Comparison of ENCODE assay signal across 9 mouse cellular contexts in the genomic region with DNA sequence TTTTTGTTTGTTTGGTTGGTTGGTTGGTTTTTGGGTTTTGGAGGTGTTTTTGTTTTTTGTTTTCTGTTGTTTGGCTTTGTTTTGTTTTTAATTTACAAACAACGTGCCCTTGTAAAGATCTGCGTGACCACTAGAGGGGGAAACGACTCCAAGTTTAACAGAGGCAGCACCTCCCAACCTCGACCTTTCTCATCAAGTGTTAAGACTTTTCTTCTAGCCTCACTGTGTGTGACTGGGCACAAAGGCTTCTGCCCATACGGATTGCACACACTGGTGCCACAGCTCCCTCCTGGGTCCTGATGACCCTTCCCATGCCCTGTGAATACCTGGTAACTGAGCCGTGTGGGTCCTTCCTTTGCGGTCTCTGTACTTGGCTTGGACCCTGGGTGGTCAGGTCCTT. TPM values are rescaled to one million over a fixed set of nuclear protein-coding genes. Genes with fewer than 3 reads are reported as not detected.
DNase-seq lines count a peak whose midpoint lies in the region; ATAC-seq and TF ChIP-seq lines count a peak whose summit lies in the region.
"Had no signal": no experiment of that assay in that cellular context is flagged by ENCODE, and none has a peak within 500 bp of the region (broad histone marks: within the 10 kb centered on the region; RNA-seq: fewer than 3 reads in every experiment).

No protein-coding gene starts in this region.

- H3K27ac ChIP-seq in lung, postnatal 0 days (ENCODE audit: low read length) = no peak overlapping the region
- no peak overlapping the region for H3K27ac ChIP-seq in embryonic facial prominence, embryonic 10.5 days (replicated peaks)
- H3K27ac ChIP-seq in midbrain, embryonic 14.5 days (replicated peaks; ENCODE audit: low read depth, low read length) = no peak overlapping the region

- no peak for TF ChIP-seq EP300 in lung, postnatal 0 days (IDR thresholded peaks at IDR 0.05)

- WGBS in lung, postnatal 0 days = 31% methylated on average over 7 of the region's 7 CpGs
- 34% methylated on average over 7 of the region's 7 CpGs for WGBS in embryonic facial prominence, embryonic 10.5 days
- WGBS in midbrain, embryonic 14.5 days = 31% methylated on average over 7 of the region's 7 CpGs

- peak; percentile 32 for DNase-seq in adrenal gland, postnatal 14 days
- no peak for DNase-seq in adrenal gland, postnatal 36 days
- DNase-seq in lung, postnatal 0 days (ENCODE audit: low spot score) = peak; percentile 58
- no peak for DNase-seq in lung, postnatal 25 days (ENCODE audit: low spot score)
- DNase-seq in embryonic facial prominence, embryonic 10.5 days (ENCODE audit: low spot score) = peak; percentile 30
- DNase-seq in midbrain, embryonic 14.5 days = peak; percentile 78
- DNase-seq in T-cell, adult 2 months (ENCODE audit: low spot score) = no peak
- no peak for DNase-seq in right cerebral cortex, postnatal 25 days

- peak; percentile 67 for TF ChIP-seq CTCF in lung, postnatal 0 days (IDR thresholded peaks at IDR 0.05)

- no peak for ATAC-seq in lung, postnatal 0 days
- no peak for ATAC-seq in midbrain, embryonic 14.5 days (ENCODE audit: low FRiP score, low TSS enrichment)

- H3K4me3 ChIP-seq in lung, postnatal 0 days (ENCODE audit: low read depth, low read length) = no peak overlapping the region
- H3K4me3 ChIP-seq in embryonic facial prominence, embryonic 10.5 days = no peak overlapping the region
- H3K4me3 ChIP-seq in midbrain, embryonic 14.5 days (replicated peaks; ENCODE audit: low read depth, low read length) = no peak overlapping the region

- H3K27me3 ChIP-seq in lung, postnatal 0 days (replicated peaks; ENCODE audit: insufficient read depth, low read length) = 0 out of 2 replicates have a peak, but pooled peaks cover 5% of the 10 kb centered on the region
- peaks cover 29% of the 10 kb centered on the region for H3K27me3 ChIP-seq in embryonic facial prominence, embryonic 10.5 days (replicated peaks; ENCODE audit: low read depth, poor library complexity, severe bottlenecking)
- 0 out of 2 replicates have a peak, but pooled peaks cover 5% of the 10 kb centered on the region for H3K27me3 ChIP-seq in midbrain, embryonic 14.5 days (ENCODE audit: control insufficient read depth, insufficient read depth, low read length)

- no peaks in the 10 kb centered on the region for H3K9me3 ChIP-seq in lung, postnatal 0 days (ENCODE audit: low read length)
- H3K9me3 ChIP-seq in embryonic facial prominence, embryonic 10.5 days = no peaks in the 10 kb centered on the region
- H3K9me3 ChIP-seq in midbrain, embryonic 14.5 days (ENCODE audit: control insufficient read depth, low read length) = no peaks in the 10 kb centered on the region

- H3K4me1 ChIP-seq in lung, postnatal 0 days (ENCODE audit: insufficient read depth, low read depth, low read length) = no peaks in the 10 kb centered on the region
- peaks cover 18% of the 10 kb centered on the region for H3K4me1 ChIP-seq in embryonic facial prominence, embryonic 10.5 days
- peaks cover 13% of the 10 kb centered on the region; the same call in 1 of the 2 replicates for H3K4me1 ChIP-seq in midbrain, embryonic 14.5 days (ENCODE audit: control insufficient read depth, insufficient read depth, low read length)

- no peaks in the 10 kb centered on the region for H3K36me3 ChIP-seq in lung, postnatal 0 days (ENCODE audit: insufficient read depth, low read length)
- no peaks in the 10 kb centered on the region for H3K36me3 ChIP-seq in embryonic facial prominence, embryonic 10.5 days (replicated peaks)
- H3K36me3 ChIP-seq in midbrain, embryonic 14.5 days (ENCODE audit: control insufficient read depth, insufficient read depth, low read length) = no peaks in the 10 kb centered on the region

- no peak overlapping the region for H3K9ac ChIP-seq in lung, postnatal 0 days (replicated peaks; ENCODE audit: low read depth)
- no peak overlapping the region for H3K9ac ChIP-seq in midbrain, embryonic 14.5 days (replicated peaks; ENCODE audit: low read length)

- H3K4me2 ChIP-seq in lung, postnatal 0 days (replicated peaks; ENCODE audit: low read depth, low read length) = no peak overlapping the region
- H3K4me2 ChIP-seq in midbrain, embryonic 14.5 days (ENCODE audit: low read length) = no peak overlapping the region

RNA-seq across cellular contexts. Expression of a gene that starts 30.5 kb away (rescaled TPM):
- total RNA-seq in adrenal gland, postnatal 14 days (2021) = not detected in 2 replicates
- not detected for total RNA-seq in adrenal gland, postnatal 36 days (2021)
- polyA plus RNA-seq in lung, postnatal 0 days (2015; fragmentation: Nextera tagmentation; extraction: Ambion mirVana) = 0.04 TPM in 1 of 2 replicates, not detected in the other
- polyA plus RNA-seq in embryonic facial prominence, embryonic 10.5 days (2016; fragmentation: Nextera tagmentation; extraction: Ambion mirVana) = not detected in 2 replicates
- 0.37 and 0.49 TPM in 2 replicates for polyA plus RNA-seq in midbrain, embryonic 14.5 days (2014; fragmentation: Nextera tagmentation; extraction: Ambion mirVana)
- polyA plus RNA-seq: C2C12 had no signal

RNA-seq across cellular contexts. Expression of a gene that starts 56.2 kb away (rescaled TPM):
- total RNA-seq in adrenal gland, postnatal 14 days (2021) = 9.0 and 10.7 TPM in 2 replicates
- 1 to 10 TPM; 5.9 to 7.1 TPM for total RNA-seq in adrenal gland, postnatal 36 days (2021)
- polyA plus RNA-seq in lung, postnatal 0 days (2015; fragmentation: Nextera tagmentation; extraction: Ambion mirVana) = 5.0 and 5.5 TPM in 2 replicates
- 34.1 and 37.3 TPM in 2 replicates for polyA plus RNA-seq in embryonic facial prominence, embryonic 10.5 days (2016; fragmentation: Nextera tagmentation; extraction: Ambion mirVana)
- 14.9 and 18.6 TPM in 2 replicates for polyA plus RNA-seq in midbrain, embryonic 14.5 days (2014; fragmentation: Nextera tagmentation; extraction: Ambion mirVana)

RNA-seq across cellular contexts. Expression of a gene that starts 56.4 kb away (rescaled TPM):
- total RNA-seq in adrenal gland, postnatal 14 days (2021) = 82.9 and 83.2 TPM in 2 replicates
- 10 to 100 TPM; 62.0 to 79.3 TPM for total RNA-seq in adrenal gland, postnatal 36 days (2021)
- polyA plus RNA-seq in lung, postnatal 0 days (2015; fragmentation: Nextera tagmentation; extraction: Ambion mirVana) = 109 TPM in 2 replicates
- polyA plus RNA-seq in embryonic facial prominence, embryonic 10.5 days (2016; fragmentation: Nextera tagmentation; extraction: Ambion mirVana) = 152 and 159 TPM in 2 replicates
- polyA plus RNA-seq in midbrain, embryonic 14.5 days (2014; fragmentation: Nextera tagmentation; extraction: Ambion mirVana) = 189 and 220 TPM in 2 replicates

RNA-seq across cellular contexts. Expression of a gene that starts 58.7 kb away (rescaled TPM):
- 6.6 and 6.9 TPM in 2 replicates for total RNA-seq in adrenal gland, postnatal 14 days (2021)
- total RNA-seq in adrenal gland, postnatal 36 days (2021) = 1 to 10 TPM; 6.1 to 7.8 TPM
- 0.86 and 0.93 TPM in 2 replicates for polyA plus RNA-seq in lung, postnatal 0 days (2015; fragmentation: Nextera tagmentation; extraction: Ambion mirVana)
- 0.75 and 1.1 TPM in 2 replicates for polyA plus RNA-seq in embryonic facial prominence, embryonic 10.5 days (2016; fragmentation: Nextera tagmentation; extraction: Ambion mirVana)
- 4.1 and 4.3 TPM in 2 replicates for polyA plus RNA-seq in midbrain, embryonic 14.5 days (2014; fragmentation: Nextera tagmentation; extraction: Ambion mirVana)

Comparison
In these comparisons a context has a peak if more than half of its experiments do, and no peak if none do; other contexts are left out.
1. DNase-seq: peak in adrenal gland, postnatal 14 days (single experiment), lung, postnatal 0 days (single experiment), embryonic facial prominence, embryonic 10.5 days (single experiment) and midbrain, embryonic 14.5 days (single experiment); none in adrenal gland, postnatal 36 days (0 of 2), lung, postnatal 25 days (single experiment), T-cell, adult 2 months (single experiment) and right cerebral cortex, postnatal 25 days (single experiment).